Mouse (Mus musculus) heart, postnatal 0 days (tissue): ENCODE results near the gene Pitpnb.

ENCODE experiments used
- CTCF ChIP-seq: IDR thresholded peaks from 2 replicates; pipeline ENCODE4 v1.5.1; 2016; ENCODE audit warnings: antibody characterized with exemption, control low read depth, low read depth
- EP300 ChIP-seq: IDR thresholded peaks from 2 replicates; pipeline ENCODE4 v1.6.1; 2016; ENCODE audit warnings: antibody characterized with exemption, low read depth

DNA sequence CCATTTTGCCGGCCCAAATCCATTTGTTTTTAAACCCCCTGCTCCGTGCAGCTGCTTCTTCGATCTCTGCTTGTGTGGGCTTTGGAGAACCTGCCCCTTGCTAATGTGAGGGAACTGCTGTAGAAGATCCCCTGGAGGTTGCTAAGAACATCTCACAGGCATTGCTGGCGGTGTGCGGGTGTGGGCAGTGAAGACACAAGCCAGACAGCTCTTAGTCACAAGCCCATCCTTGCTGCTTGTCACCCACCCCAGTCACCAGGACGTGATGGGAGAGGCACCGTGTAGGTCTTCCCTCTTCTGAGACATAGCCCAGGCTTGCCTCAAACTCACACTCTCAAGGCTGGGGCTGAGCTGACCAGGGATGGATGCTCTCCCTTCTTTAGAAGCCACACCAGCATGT, 106.6 kb downstream of the Pitpnb start:
- TF ChIP-seq EP300 (no peak), CTCF (no peak)
